Mouse (Mus musculus): Measurements from ENCODE around the gene Wdr93. TPM values are rescaled to one million over a fixed set of nuclear protein-coding genes. Genes with fewer than 3 reads are reported as not detected.

Wdr93 gene
- polyA plus RNA-seq, 1 experiment from 2014 or later, result 2.1 TPM

- CTCF ChIA-PET, result interaction anchor here (0.8 to 3.3 kb wide), 7 partner anchors 11 to 114 kb away, joined by 3 to 19 read pairs (median 3); partner anchors contain the start of gene Mesp2
- in situ Hi-C loops (cut with MboI; ENCODE audit: low pct_unique_long_range_greater_than_20kb), result loop anchor here (5.0 kb wide), 1 partner anchor 108 kb away; no protein-coding TSS in a partner anchor
Observed at GRCm38 (mm10) chr7:79799506-79799905, 56.5 kb downstream of the Wdr93 start.

GRCm38 (mm10) chr7:79800336-79800735 lies 57.4 kb downstream of the Wdr93 start:
- ATAC-seq (no peak), DNase-seq (ENCODE audit: low read depth, low spot score) (no peak)
- POLR2A ChIA-PET, result interaction anchor here (1.5 kb wide), 1 partner anchor 99 kb away, joined by 4 read pairs; no protein-coding TSS in a partner anchor
- in situ Hi-C loops (cut with MboI; ENCODE audit: low pct_unique_long_range_greater_than_20kb), result no loop called here
- TF ChIP-seq CTCF (IDR thresholded peaks at IDR 0.05), result no peak
- H3K27me3 ChIP-seq, result no peaks in the 10 kb centered on the region
- CTCF ChIA-PET, result interaction anchor here (0.9 to 1.4 kb wide), 3 partner anchors 10 to 113 kb away, joined by 3 to 5 read pairs (median 3); partner anchors contain the start of gene Mesp2

More at GRCm38 (mm10) chr7:79799506-79799905, 56.5 kb downstream of the Wdr93 start:
- ATAC-seq (no peak), DNase-seq (ENCODE audit: low read depth, low spot score) (no peak)
- no peak for TF ChIP-seq CTCF (IDR thresholded peaks at IDR 0.05)
- POLR2A ChIA-PET, result interaction anchor here (0.7 to 1.5 kb wide), 2 partner anchors 74 to 100 kb away, joined by 3 to 4 read pairs; no protein-coding TSS in a partner anchor
- no peaks in the 10 kb centered on the region for H3K27me3 ChIP-seq

DNA sequence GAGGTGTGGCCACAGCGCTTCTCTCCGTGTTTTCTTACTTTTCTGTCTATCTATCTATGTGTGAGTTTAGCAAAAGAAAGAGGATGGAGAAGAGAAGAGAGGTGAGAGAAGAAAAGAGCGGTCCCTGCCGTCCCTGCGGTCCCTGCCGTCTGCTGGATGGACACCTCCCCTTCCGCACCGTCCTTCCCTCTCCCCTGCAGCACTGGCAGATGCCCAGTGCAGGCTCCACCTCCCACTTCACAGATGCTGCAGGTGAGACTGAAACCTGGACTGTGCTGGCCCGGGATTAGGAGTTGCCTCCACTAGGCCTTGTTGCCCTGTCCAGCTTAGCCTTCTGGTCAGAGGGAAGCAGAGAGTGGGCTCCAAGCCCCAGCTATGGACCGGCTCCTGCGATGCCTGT lies 58.4 kb downstream of the Wdr93 start:
- POLR2A ChIA-PET, result no interaction called here
- DNase-seq (ENCODE audit: low read depth, low spot score) (no peak), ATAC-seq (no peak)
- no peaks in the 10 kb centered on the region for H3K27me3 ChIP-seq
- CTCF ChIA-PET, result interaction anchor here (1.3 to 1.4 kb wide), 2 partner anchors 9 to 110 kb away, joined by 3 to 5 read pairs; partner anchors contain the start of gene Mesp2
- in situ Hi-C loops (cut with MboI; ENCODE audit: low pct_unique_long_range_greater_than_20kb), result no loop called here
- no peak for TF ChIP-seq CTCF (IDR thresholded peaks at IDR 0.05)

DNA sequence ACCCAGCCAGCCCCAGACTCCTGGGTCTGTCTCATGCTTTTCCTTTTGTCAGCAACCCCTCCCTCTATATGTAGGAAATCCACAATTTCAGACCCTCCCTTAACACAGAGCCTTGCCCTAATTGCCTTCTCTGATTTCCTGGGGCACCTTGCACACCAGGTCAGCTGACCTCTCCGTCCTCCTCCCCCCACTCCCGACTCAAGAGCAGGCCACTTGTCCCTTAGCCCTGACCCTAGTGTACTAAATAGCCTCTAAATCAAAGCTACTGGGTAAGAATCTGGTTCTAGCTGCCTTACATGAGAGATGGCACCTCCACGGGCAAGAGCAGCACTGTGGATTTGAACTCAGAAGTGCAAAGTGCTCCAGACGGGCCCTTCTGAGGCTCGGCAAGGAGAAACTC lies 59.1 kb downstream of the Wdr93 start:
- CTCF ChIA-PET, result interaction anchor here (2.4 kb wide), 1 partner anchor 10 kb away, joined by 9 read pairs; no protein-coding TSS in a partner anchor
- H3K27me3 ChIP-seq, result no peaks in the 10 kb centered on the region
- in situ Hi-C loops (cut with MboI; ENCODE audit: low pct_unique_long_range_greater_than_20kb), result no loop called here
- DNase-seq (ENCODE audit: low read depth, low spot score) (no peak), ATAC-seq (no peak)
- no peak for TF ChIP-seq CTCF (IDR thresholded peaks at IDR 0.05)
- POLR2A ChIA-PET, result interaction anchor here (0.5 kb wide), 1 partner anchor 148 kb away, joined by 3 read pairs; no protein-coding TSS in a partner anchor

DNA sequence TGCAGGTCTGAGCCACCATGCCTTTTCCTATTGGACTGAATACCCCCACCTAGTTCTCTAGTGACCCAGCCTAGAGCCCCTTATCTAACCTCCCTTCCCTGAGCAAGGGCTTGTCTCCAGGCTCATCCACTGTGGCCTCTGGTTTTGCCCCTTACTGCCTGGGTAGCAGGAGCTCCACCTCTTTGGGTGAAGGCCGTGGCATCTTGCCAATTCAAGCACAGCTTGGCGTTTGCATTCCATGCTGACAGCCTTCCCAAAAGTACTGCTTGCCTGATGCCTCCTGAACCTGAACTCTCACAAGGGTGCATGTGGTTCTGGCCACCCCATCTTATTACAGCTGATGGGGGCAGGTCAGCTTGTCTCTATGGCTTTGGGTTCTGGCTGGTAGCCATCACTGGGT lies 60.9 kb downstream of the Wdr93 start:
- no peaks in the 10 kb centered on the region for H3K27me3 ChIP-seq
- no peak for ATAC-seq
- ChIA-PET POLR2A (interaction anchor here (0.5 kb wide), 1 partner anchor 210 kb away, joined by 4 read pairs; no protein-coding TSS in a partner anchor), CTCF (interaction anchor here (0.9 to 2.4 kb wide), 3 partner anchors 12 to 103 kb away, joined by 4 to 9 read pairs (median 4); no protein-coding TSS in a partner anchor)
- DNase-seq (ENCODE audit: low read depth, low spot score), result no peak
- TF ChIP-seq CTCF (IDR thresholded peaks at IDR 0.05), result no peak
- in situ Hi-C loops (cut with MboI; ENCODE audit: low pct_unique_long_range_greater_than_20kb), result no loop called here

- no peak for DNase-seq (ENCODE audit: low read depth, low spot score)
- ChIA-PET CTCF (interaction anchor here (1.6 kb wide), 1 partner anchor 96 kb away, joined by 3 read pairs; no protein-coding TSS in a partner anchor), POLR2A (no interaction called here)
- peaks cover 5% of the 10 kb centered on the region for H3K27me3 ChIP-seq
- in situ Hi-C loops (cut with MboI; ENCODE audit: low pct_unique_long_range_greater_than_20kb), result no loop called here
- TF ChIP-seq CTCF (IDR thresholded peaks at IDR 0.05), result no peak
- ATAC-seq, result no peak
Observed at GRCm38 (mm10) chr7:79808561-79808960, 65.6 kb downstream of the Wdr93 start.

DNA sequence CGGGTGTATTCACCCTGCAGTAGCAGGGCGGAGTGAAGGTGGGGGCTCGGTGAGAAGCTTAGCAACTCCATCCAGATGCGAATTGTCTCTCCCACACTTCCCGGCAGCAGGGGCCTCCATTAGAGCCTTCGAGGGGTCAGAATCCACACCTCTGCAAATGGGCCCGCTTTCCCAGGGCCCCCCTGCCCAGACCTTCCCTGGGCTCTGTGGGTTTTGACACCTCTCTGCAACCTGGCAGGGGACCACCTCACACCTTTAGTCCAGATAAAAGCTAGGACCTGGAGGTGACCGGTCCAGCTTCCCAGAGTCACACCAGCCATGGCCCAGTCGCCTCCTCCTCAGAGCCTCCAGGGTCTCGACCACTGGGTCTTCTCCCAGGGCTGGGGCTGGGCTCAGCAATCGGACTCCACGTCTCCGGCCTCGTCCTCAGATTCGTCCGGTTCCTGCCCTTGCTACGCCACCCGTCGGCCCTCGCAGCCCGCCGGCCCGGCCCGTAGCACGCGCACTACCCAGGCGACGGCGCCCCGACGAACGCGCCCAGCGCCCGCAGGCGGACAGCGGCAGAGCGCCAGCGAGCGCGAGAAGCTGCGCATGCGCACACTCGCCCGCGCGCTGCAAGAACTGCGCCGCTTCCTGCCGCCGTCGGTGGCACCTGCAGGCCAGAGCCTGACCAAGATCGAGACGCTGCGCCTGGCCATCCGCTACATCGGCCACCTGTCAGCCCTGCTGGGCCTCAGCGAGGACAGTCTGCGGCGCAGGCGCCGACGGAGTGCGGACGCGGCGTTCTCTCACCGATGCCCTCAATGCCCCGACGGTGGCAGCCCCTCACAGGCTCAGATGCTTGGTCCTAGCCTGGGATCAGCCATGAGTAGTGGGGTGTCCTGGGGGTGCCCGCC lies 67.9 kb downstream of the Wdr93 start, which contains the start of gene Mesp2:
Gene Mesp2 (plus strand): TSS at position 117 of the 896 bp plus-strand sequence.
- CTCF ChIA-PET, result interaction anchor here (0.9 to 1.6 kb wide), 2 partner anchors 10 to 12 kb away, joined by 3 read pairs; no protein-coding TSS in a partner anchor

GRCm38 (mm10) chr7:79813409-79813808 lies 70.4 kb downstream of the Wdr93 start:
- in situ Hi-C loops (cut with MboI; ENCODE audit: low pct_unique_long_range_greater_than_20kb), result no loop called here
- CTCF ChIA-PET, result no interaction called here
- H3K27me3 ChIP-seq, result peaks cover 7% of the 10 kb centered on the region
- POLR2A ChIA-PET, result interaction anchor here (0.6 kb wide), 1 partner anchor 10 kb away, joined by 3 read pairs; no protein-coding TSS in a partner anchor
- DNase-seq (ENCODE audit: low read depth, low spot score) (no peak), ATAC-seq (no peak)
- TF ChIP-seq CTCF (IDR thresholded peaks at IDR 0.05), result no peak

More for the DNA sequence above, 67.9 kb downstream of the Wdr93 start, which contains the start of gene Mesp2:
- DNase-seq (ENCODE audit: low read depth, low spot score), result no peak
- no peak for TF ChIP-seq CTCF (IDR thresholded peaks at IDR 0.05)
- in situ Hi-C loops (cut with MboI; ENCODE audit: low pct_unique_long_range_greater_than_20kb), result no loop called here
- peaks cover 5% of the 10 kb centered on the region for H3K27me3 ChIP-seq
- POLR2A ChIA-PET, result no interaction called here
- ATAC-seq, result no peak

DNA sequence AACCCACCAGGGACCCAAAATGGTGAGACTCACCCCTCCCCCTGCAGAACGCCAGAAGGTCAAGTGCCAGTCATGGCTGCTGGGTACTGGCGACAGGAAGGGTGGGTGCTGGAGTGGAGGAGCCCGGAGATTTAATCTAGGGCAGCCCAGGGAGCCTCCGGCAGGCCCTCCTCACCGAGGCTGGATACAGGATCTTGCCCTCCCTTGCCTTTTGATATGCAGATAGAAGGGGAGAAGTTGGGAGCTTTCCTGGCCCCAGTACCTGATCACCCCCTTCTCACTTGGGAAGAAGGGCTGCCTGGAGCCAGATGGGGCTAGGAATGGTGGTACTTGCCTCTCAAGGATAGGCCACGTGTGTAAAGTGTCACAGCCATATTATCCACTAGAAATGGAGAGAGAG lies 75.4 kb downstream of the Wdr93 start:
- TF ChIP-seq CTCF (IDR thresholded peaks at IDR 0.05), result no peak
- ChIA-PET POLR2A (no interaction called here), CTCF (no interaction called here)
- DNase-seq (ENCODE audit: low read depth, low spot score) (no peak), ATAC-seq (no peak)
- H3K27me3 ChIP-seq, result peaks cover 8% of the 10 kb centered on the region
- in situ Hi-C loops (cut with MboI; ENCODE audit: low pct_unique_long_range_greater_than_20kb), result no loop called here

- TF ChIP-seq CTCF (IDR thresholded peaks at IDR 0.05), result no peak
- H3K27me3 ChIP-seq, result peaks cover 8% of the 10 kb centered on the region
- ATAC-seq (no peak), DNase-seq (ENCODE audit: low read depth, low spot score) (no peak)
- in situ Hi-C loops (cut with MboI; ENCODE audit: low pct_unique_long_range_greater_than_20kb), result no loop called here
- ChIA-PET CTCF (no interaction called here), POLR2A (no interaction called here)
Observed at GRCm38 (mm10) chr7:79819515-79819914, 76.6 kb downstream of the Wdr93 start.

Data from Patski (cell line).